Mouse (Mus musculus): ENCODE measurements around the gene Efl1. TPM values are rescaled to one million over a fixed set of nuclear protein-coding genes. Genes with fewer than 3 reads are reported as not detected.

The Efl1 gene
- polyA plus RNA-seq, 1 experiment from 2014 or later, result 31.0 TPM

GRCm38 (mm10) chr7:82664604-82665003, 16.2 kb downstream of the Efl1 start:
- Histone ChIP-seq H3K27me3 (replicated peaks; ENCODE audit: control insufficient read depth, insufficient read depth, low read length) (no peaks in the 10 kb centered on the region), H3K4me1 (replicated peaks; ENCODE audit: control insufficient read depth, insufficient read depth, low read length) (no peaks in the 10 kb centered on the region), H3K4me2 (ENCODE audit: low read length) (no peak overlapping the region), H3K36me3 (ENCODE audit: control insufficient read depth, insufficient read depth, low read length) (peaks cover 60% of the 10 kb centered on the region), H3K27ac (ENCODE audit: low read depth) (no peak overlapping the region), H3K9me3 (ENCODE audit: control insufficient read depth, low read length) (peaks cover 4% of the 10 kb centered on the region; the same call in 1 of the 2 replicates), H3K4me3 (ENCODE audit: low read depth, low read length) (no peak overlapping the region), H3K9ac (ENCODE audit: low read length) (no peak overlapping the region)
- no peak for ATAC-seq (replicated peaks; ENCODE audit: low FRiP score, low TSS enrichment, low read depth)
- DNase-seq (ENCODE audit: low spot score), result no peak
- WGBS, result 88% methylated on average over 3 of the region's 3 CpGs

- ATAC-seq (replicated peaks; ENCODE audit: low FRiP score, low TSS enrichment, low read depth) (no peak), DNase-seq (ENCODE audit: low spot score) (no peak)
- Histone ChIP-seq H3K27ac (ENCODE audit: low read depth) (no peak overlapping the region), H3K4me2 (ENCODE audit: low read length) (no peak overlapping the region), H3K27me3 (replicated peaks; ENCODE audit: control insufficient read depth, insufficient read depth, low read length) (no peaks in the 10 kb centered on the region), H3K9ac (ENCODE audit: low read length) (no peak overlapping the region), H3K4me1 (replicated peaks; ENCODE audit: control insufficient read depth, insufficient read depth, low read length) (no peaks in the 10 kb centered on the region), H3K36me3 (ENCODE audit: control insufficient read depth, insufficient read depth, low read length) (peaks cover 55% of the 10 kb centered on the region), H3K9me3 (ENCODE audit: control insufficient read depth, low read length) (no peaks in the 10 kb centered on the region), H3K4me3 (ENCODE audit: low read depth, low read length) (no peak overlapping the region)
- WGBS, result 77% methylated on average over 5 of the region's 5 CpGs
Measured at GRCm38 (mm10) chr7:82676001-82676400, 27.6 kb downstream of the Efl1 start.

GRCm38 (mm10) chr7:82676834-82677233, 28.4 kb downstream of the Efl1 start:
- Histone ChIP-seq H3K27me3 (replicated peaks; ENCODE audit: control insufficient read depth, insufficient read depth, low read length) (no peaks in the 10 kb centered on the region), H3K27ac (ENCODE audit: low read depth) (no peak overlapping the region), H3K9me3 (ENCODE audit: control insufficient read depth, low read length) (no peaks in the 10 kb centered on the region), H3K9ac (ENCODE audit: low read length) (no peak overlapping the region), H3K36me3 (ENCODE audit: control insufficient read depth, insufficient read depth, low read length) (peaks cover 57% of the 10 kb centered on the region), H3K4me2 (ENCODE audit: low read length) (no peak overlapping the region), H3K4me1 (replicated peaks; ENCODE audit: control insufficient read depth, insufficient read depth, low read length) (no peaks in the 10 kb centered on the region), H3K4me3 (ENCODE audit: low read depth, low read length) (no peak overlapping the region)
- 76% methylated on average over 6 of the region's 6 CpGs for WGBS
- DNase-seq (ENCODE audit: low spot score) (no peak), ATAC-seq (replicated peaks; ENCODE audit: low FRiP score, low TSS enrichment, low read depth) (no peak)

- no peak overlapping the region for H3K9ac ChIP-seq (ENCODE audit: low read length)
- no peaks in the 10 kb centered on the region for H3K9me3 ChIP-seq (ENCODE audit: control insufficient read depth, low read length)
- no peak overlapping the region for H3K4me3 ChIP-seq (ENCODE audit: low read depth, low read length)
- H3K27ac ChIP-seq (ENCODE audit: low read depth), result no peak overlapping the region
- WGBS, result 95% methylated on average over 5 of the region's 5 CpGs
- ATAC-seq (replicated peaks; ENCODE audit: low FRiP score, low TSS enrichment, low read depth) (no peak), DNase-seq (ENCODE audit: low spot score) (no peak)
- no peaks in the 10 kb centered on the region for H3K27me3 ChIP-seq (replicated peaks; ENCODE audit: control insufficient read depth, insufficient read depth, low read length)
- no peaks in the 10 kb centered on the region for H3K4me1 ChIP-seq (replicated peaks; ENCODE audit: control insufficient read depth, insufficient read depth, low read length)
- no peak overlapping the region for H3K4me2 ChIP-seq (ENCODE audit: low read length)
- H3K36me3 ChIP-seq (ENCODE audit: control insufficient read depth, insufficient read depth, low read length), result peaks cover 53% of the 10 kb centered on the region
Measured at GRCm38 (mm10) chr7:82679901-82680300, 31.5 kb downstream of the Efl1 start.

GRCm38 (mm10) chr7:82688736-82689135, 40.3 kb downstream of the Efl1 start:
- H3K36me3 ChIP-seq (ENCODE audit: control insufficient read depth, insufficient read depth, low read length), result peaks cover 54% of the 10 kb centered on the region
- no peak overlapping the region for H3K27ac ChIP-seq (ENCODE audit: low read depth)
- WGBS, result 30% methylated on average over 3 of the region's 3 CpGs

GRCm38 (mm10) chr7:82691021-82691738, 42.8 kb downstream of the Efl1 start:
- no peaks in the 10 kb centered on the region for H3K4me1 ChIP-seq (replicated peaks; ENCODE audit: control insufficient read depth, insufficient read depth, low read length)
- H3K9me3 ChIP-seq (ENCODE audit: control insufficient read depth, low read length), result no peaks in the 10 kb centered on the region
- no peak overlapping the region for H3K4me3 ChIP-seq (ENCODE audit: low read depth, low read length)
- peaks cover 59% of the 10 kb centered on the region for H3K36me3 ChIP-seq (ENCODE audit: control insufficient read depth, insufficient read depth, low read length)
- 75% methylated on average over 6 of the region's 6 CpGs for WGBS
- no peak overlapping the region for H3K27ac ChIP-seq (ENCODE audit: low read depth)
- no peaks in the 10 kb centered on the region for H3K27me3 ChIP-seq (replicated peaks; ENCODE audit: control insufficient read depth, insufficient read depth, low read length)
- DNase-seq (ENCODE audit: low spot score) (no peak), ATAC-seq (replicated peaks; ENCODE audit: low FRiP score, low TSS enrichment, low read depth) (no peak)
- H3K9ac ChIP-seq (ENCODE audit: low read length), result no peak overlapping the region
- H3K4me2 ChIP-seq (ENCODE audit: low read length), result no peak overlapping the region

More at GRCm38 (mm10) chr7:82688736-82689135, 40.3 kb downstream of the Efl1 start:
- H3K9ac ChIP-seq (ENCODE audit: low read length), result no peak overlapping the region
- no peaks in the 10 kb centered on the region for H3K4me1 ChIP-seq (replicated peaks; ENCODE audit: control insufficient read depth, insufficient read depth, low read length)
- no peak overlapping the region for H3K4me3 ChIP-seq (ENCODE audit: low read depth, low read length)
- ATAC-seq (replicated peaks; ENCODE audit: low FRiP score, low TSS enrichment, low read depth), result 0 out of 2 replicates have a peak, but pooled peaks have one; percentile 60
- H3K27me3 ChIP-seq (replicated peaks; ENCODE audit: control insufficient read depth, insufficient read depth, low read length), result no peaks in the 10 kb centered on the region
- H3K9me3 ChIP-seq (ENCODE audit: control insufficient read depth, low read length), result no peaks in the 10 kb centered on the region
- no peak for DNase-seq (ENCODE audit: low spot score)
- H3K4me2 ChIP-seq (ENCODE audit: low read length), result no peak overlapping the region

- no peaks in the 10 kb centered on the region for H3K4me1 ChIP-seq (replicated peaks; ENCODE audit: control insufficient read depth, insufficient read depth, low read length)
- no peak for ATAC-seq (replicated peaks; ENCODE audit: low FRiP score, low TSS enrichment, low read depth)
- peaks cover 53% of the 10 kb centered on the region for H3K36me3 ChIP-seq (ENCODE audit: control insufficient read depth, insufficient read depth, low read length)
- H3K4me3 ChIP-seq (ENCODE audit: low read depth, low read length), result no peak overlapping the region
- H3K27ac ChIP-seq (ENCODE audit: low read depth), result no peak overlapping the region
- no peaks in the 10 kb centered on the region for H3K9me3 ChIP-seq (ENCODE audit: control insufficient read depth, low read length)
- WGBS, result 76% methylated on average over 8 of the region's 8 CpGs
- no peak overlapping the region for H3K4me2 ChIP-seq (ENCODE audit: low read length)
- no peak for DNase-seq (ENCODE audit: low spot score)
- no peak overlapping the region for H3K9ac ChIP-seq (ENCODE audit: low read length)
- H3K27me3 ChIP-seq (replicated peaks; ENCODE audit: control insufficient read depth, insufficient read depth, low read length), result no peaks in the 10 kb centered on the region
Measured at GRCm38 (mm10) chr7:82697668-82698067, 49.3 kb downstream of the Efl1 start.

GRCm38 (mm10) chr7:82698968-82699367, 50.6 kb downstream of the Efl1 start:
- DNase-seq (ENCODE audit: low spot score) (no peak), ATAC-seq (replicated peaks; ENCODE audit: low FRiP score, low TSS enrichment, low read depth) (no peak)
- WGBS, result 91% methylated on average over 3 of the region's 3 CpGs
- Histone ChIP-seq H3K4me2 (ENCODE audit: low read length) (no peak overlapping the region), H3K9ac (ENCODE audit: low read length) (no peak overlapping the region), H3K9me3 (ENCODE audit: control insufficient read depth, low read length) (no peaks in the 10 kb centered on the region), H3K4me3 (ENCODE audit: low read depth, low read length) (no peak overlapping the region), H3K4me1 (replicated peaks; ENCODE audit: control insufficient read depth, insufficient read depth, low read length) (no peaks in the 10 kb centered on the region), H3K36me3 (ENCODE audit: control insufficient read depth, insufficient read depth, low read length) (peaks cover 40% of the 10 kb centered on the region), H3K27ac (ENCODE audit: low read depth) (no peak overlapping the region), H3K27me3 (replicated peaks; ENCODE audit: control insufficient read depth, insufficient read depth, low read length) (no peaks in the 10 kb centered on the region)

Measured in intestine, embryonic 14.5 days (tissue).